Mouse (Mus musculus) thymus, adult 2 months (tissue): ENCODE measurements around the gene Emc7.

Source experiments
- CTCF ChIP-seq: fragments of 200-500 bp; IDR thresholded peaks from 2 replicates; pipeline ENCODE4 v1.5.1; 2012; ENCODE audit warnings: mild to moderate bottlenecking, control low read depth, low read length, moderate library complexity, borderline replicate concordance; ENCODE audit not compliant: control insufficient read depth, poor library complexity, insufficient read depth; ENCODE audit errors: extremely low read depth
- POLR2A ChIP-seq: fragments of 200-500 bp; IDR thresholded peaks from 2 replicates; pipeline ENCODE4 v1.6.1; 2012; ENCODE audit warnings: mild to moderate bottlenecking, low read length, control low read depth, moderate library complexity; ENCODE audit not compliant: control insufficient read depth, poor library complexity, insufficient read depth; ENCODE audit errors: extremely low read depth

GRCm38 (mm10) chr2:112518541-112518940 is 63.7 kb downstream of the Emc7 start:
- TF ChIP-seq CTCF = no peak
- no peak for TF ChIP-seq POLR2A
